Comparison of ENCODE assay signal across 8 mouse cellular contexts in the genomic region with DNA sequence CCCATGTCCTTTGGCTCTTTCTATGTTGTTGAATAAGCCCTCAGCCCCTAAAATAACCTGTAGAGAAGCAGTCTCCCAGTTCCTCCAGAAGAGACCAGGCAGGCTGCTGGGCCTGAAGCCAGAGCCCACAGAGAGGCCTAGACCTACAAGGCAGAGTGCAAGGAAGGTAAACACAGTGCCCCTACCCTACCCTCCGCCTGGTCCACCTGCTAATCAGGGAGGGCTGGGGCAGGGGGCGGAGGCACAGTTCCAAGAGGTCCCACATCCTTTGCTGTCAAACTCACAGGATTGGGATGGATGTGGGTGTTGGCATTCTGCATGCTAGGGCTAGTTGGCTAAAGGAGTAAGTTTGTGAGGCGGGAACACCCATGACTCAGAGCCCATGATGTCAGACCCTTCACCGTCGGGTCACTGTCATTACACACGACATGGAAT. TPM values are rescaled to one million over a fixed set of nuclear protein-coding genes. Genes with fewer than 3 reads are reported as not detected.
A peak's percentile ranks its signal among the peaks of the same experiment; 100 is the strongest.
DNase-seq lines count a peak whose midpoint lies in the region; ATAC-seq and TF ChIP-seq lines count a peak whose summit lies in the region.

No protein-coding gene starts in this region.

- ATAC-seq in lung, embryonic 15.5 days (ENCODE audit: borderline replicate concordance, extremely low read depth, low FRiP score, low TSS enrichment), result no peak
- ATAC-seq in forebrain, embryonic 13.5 days, result no peak
- no peak for ATAC-seq in limb, embryonic 13.5 days (ENCODE audit: low FRiP score, low read depth)

- H3K4me2 ChIP-seq in lung, embryonic 15.5 days, result peak overlapping the region; percentile 97
- H3K4me2 ChIP-seq in forebrain, embryonic 13.5 days, result peak overlapping the region; percentile 98
- peak overlapping the region; percentile 99 for H3K4me2 ChIP-seq in limb, embryonic 13.5 days (replicated peaks)

- H3K36me3 ChIP-seq in lung, embryonic 15.5 days, result no peaks in the 10 kb centered on the region
- no peaks in the 10 kb centered on the region for H3K36me3 ChIP-seq in forebrain, embryonic 13.5 days (ENCODE audit: poor library complexity, severe bottlenecking)
- H3K36me3 ChIP-seq in limb, embryonic 13.5 days, result no peaks in the 10 kb centered on the region

- H3K4me1 ChIP-seq in lung, embryonic 15.5 days, result peaks cover 48% of the 10 kb centered on the region
- peaks cover 13% of the 10 kb centered on the region for H3K4me1 ChIP-seq in forebrain, embryonic 13.5 days
- H3K4me1 ChIP-seq in limb, embryonic 13.5 days, result peaks cover 18% of the 10 kb centered on the region
- H3K4me1 ChIP-seq in olfactory bulb, adult 2 months (ENCODE audit: control insufficient read depth, insufficient read depth, low read length), result peaks cover 12% of the 10 kb centered on the region

- no peak for DNase-seq in lung, adult 18-20 months
- no peak for DNase-seq in gastrocnemius, postnatal 25 days
- DNase-seq in retina, embryonic 14.5 days (ENCODE audit: low spot score), result no peak
- no peak for DNase-seq in adrenal gland, adult (ENCODE audit: inconsistent age in 2 of 2, low spot score in 1 of 2)

- peak overlapping the region; percentile 46 for H3K4me3 ChIP-seq in lung, embryonic 15.5 days
- peak overlapping the region; percentile 51; the same call in 1 of the 2 replicates for H3K4me3 ChIP-seq in forebrain, embryonic 13.5 days
- peak overlapping the region; percentile 55 for H3K4me3 ChIP-seq in limb, embryonic 13.5 days
- H3K4me3 ChIP-seq in olfactory bulb, adult 2 months (ENCODE audit: insufficient read depth, low read depth, low read length), result peak overlapping the region; percentile 49; the same call in 1 of the 2 replicates

- TF ChIP-seq POLR2A in olfactory bulb, adult 2 months (IDR thresholded peaks at IDR 0.05; ENCODE audit: insufficient read depth, low read depth, low read length), result no peak

- no peaks in the 10 kb centered on the region for H3K9me3 ChIP-seq in lung, embryonic 15.5 days
- H3K9me3 ChIP-seq in forebrain, embryonic 13.5 days (replicated peaks), result no peaks in the 10 kb centered on the region
- H3K9me3 ChIP-seq in limb, embryonic 13.5 days, result no peaks in the 10 kb centered on the region

- no peak overlapping the region for H3K9ac ChIP-seq in lung, embryonic 15.5 days
- H3K9ac ChIP-seq in forebrain, embryonic 13.5 days, result no peak overlapping the region
- 0 out of 2 replicates have a peak overlapping the region, but pooled peaks have one; percentile 63 for H3K9ac ChIP-seq in limb, embryonic 13.5 days

- peaks cover 18% of the 10 kb centered on the region; the same call in 1 of the 2 replicates for H3K27me3 ChIP-seq in lung, embryonic 15.5 days
- peaks cover 53% of the 10 kb centered on the region for H3K27me3 ChIP-seq in forebrain, embryonic 13.5 days
- H3K27me3 ChIP-seq in limb, embryonic 13.5 days, result peaks cover 53% of the 10 kb centered on the region

- TF ChIP-seq CTCF in olfactory bulb, adult 2 months (IDR thresholded peaks at IDR 0.05; ENCODE audit: insufficient read depth, low read depth, low read length), result no peak

- H3K27ac ChIP-seq in lung, embryonic 15.5 days, result no peak overlapping the region
- H3K27ac ChIP-seq in forebrain, embryonic 13.5 days, result no peak overlapping the region
- no peak overlapping the region for H3K27ac ChIP-seq in limb, embryonic 13.5 days
- no peak overlapping the region for H3K27ac ChIP-seq in olfactory bulb, adult 2 months (ENCODE audit: insufficient read depth, low read depth, low read length)

- WGBS in lung, embryonic 15.5 days, result 35% methylated on average over 6 of the region's 6 CpGs
- WGBS in forebrain, embryonic 13.5 days, result 34% methylated on average over 6 of the region's 6 CpGs
- 34% methylated on average over 6 of the region's 6 CpGs for WGBS in limb, embryonic 13.5 days
- WGBS in olfactory bulb, adult 2 months, result 46% methylated on average over 6 of the region's 6 CpGs

RNA-seq across cellular contexts. Expression of a gene that starts 0.9 kb away (rescaled TPM):
- polyA plus RNA-seq in lung, embryonic 15.5 days (2015; fragmentation: Nextera tagmentation; extraction: Ambion mirVana), result 3.6 TPM in 2 replicates
- 0.25 and 0.36 TPM in 2 replicates for polyA plus RNA-seq in forebrain, embryonic 13.5 days (2015; fragmentation: Nextera tagmentation; extraction: Ambion mirVana)
- 0.96 and 1.2 TPM in 2 replicates for polyA plus RNA-seq in limb, embryonic 13.5 days (2015; fragmentation: Nextera tagmentation; extraction: Ambion mirVana)
- not detected in 2 replicates for polyA plus RNA-seq in olfactory bulb, adult 2 months (2012; ENCODE audit: insufficient read depth, insufficient read length, low replicate concordance, missing spikeins)
- 1 to 10 TPM; 3.1 to 4.2 TPM for total RNA-seq in gastrocnemius, postnatal 25 days (2021)

RNA-seq across cellular contexts. Expression of a gene that starts 51.2 kb away (rescaled TPM):
- 14.7 and 14.8 TPM in 2 replicates for polyA plus RNA-seq in lung, embryonic 15.5 days (2015; fragmentation: Nextera tagmentation; extraction: Ambion mirVana)
- 10.2 and 11.3 TPM in 2 replicates for polyA plus RNA-seq in forebrain, embryonic 13.5 days (2015; fragmentation: Nextera tagmentation; extraction: Ambion mirVana)
- 15.2 and 17.7 TPM in 2 replicates for polyA plus RNA-seq in limb, embryonic 13.5 days (2015; fragmentation: Nextera tagmentation; extraction: Ambion mirVana)
- polyA plus RNA-seq in olfactory bulb, adult 2 months (2012; ENCODE audit: insufficient read depth, insufficient read length, low replicate concordance, missing spikeins), result not detected in 2 replicates
- 10 to 100 TPM; 14.1 to 15.1 TPM for total RNA-seq in gastrocnemius, postnatal 25 days (2021)
